Mouse (Mus musculus) kidney, embryonic 14.5 days (tissue): ENCODE measurements at regions not wholly inside any gene's neighbourhood (a gene's known extent, or its start where the extent isn't known, plus 50 kb on each side); places are given as distances from the start of the nearest gene placed in this dataset.

Source experiments
- ATAC-seq: fragments of 200-750 bp; cut with Nextera tagmentation; 2 replicates; pipeline ENCODE4 v1.8.0; 2017; ENCODE audit warnings: moderate number of reproducible peaks, mild to moderate bottlenecking, moderate TSS enrichment, moderate library complexity; ENCODE audit not compliant: low FRiP score, low TSS enrichment
- H3K27ac ChIP-seq: fragments of 300-500 bp; sonication (generic); 2 replicates; pipeline ENCODE4 v1.5.1; 2014; ENCODE audit warnings: low read depth, mild to moderate bottlenecking, low read length, moderate library complexity, mixed read lengths
- H3K27me3 ChIP-seq: fragments of 300-500 bp; sonication (generic); 2 replicates; pipeline ENCODE4 v1.6.1; 2014; ENCODE audit warnings: mild to moderate bottlenecking, low read length; ENCODE audit not compliant: control insufficient read depth, insufficient read depth
- H3K36me3 ChIP-seq: fragments of 300-500 bp; sonication (generic); 2 replicates; pipeline ENCODE4 v1.6.1; 2014; ENCODE audit warnings: low read length, mixed read lengths; ENCODE audit not compliant: control insufficient read depth, insufficient read depth
- H3K4me1 ChIP-seq: fragments of 300-500 bp; sonication (generic); 2 replicates; pipeline ENCODE4 v1.6.1; 2014; ENCODE audit warnings: low read length, mixed read lengths; ENCODE audit not compliant: control insufficient read depth, insufficient read depth
- H3K4me2 ChIP-seq: fragments of 300-500 bp; sonication (generic); replicated peaks from 2 replicates; pipeline ENCODE4 v1.6.1; 2014; ENCODE audit warnings: low read depth, mild to moderate bottlenecking, low read length
- H3K4me3 ChIP-seq: fragments of 300-500 bp; sonication (generic); 2 replicates; pipeline ENCODE4 v1.5.1; 2014; ENCODE audit warnings: mild to moderate bottlenecking, low read length
- H3K9ac ChIP-seq: fragments of 300-500 bp; sonication (generic); 2 replicates; pipeline ENCODE4 v1.6.1; 2014; ENCODE audit warnings: low read depth, mild to moderate bottlenecking, low read length, moderate library complexity
- H3K9me3 ChIP-seq: fragments of 300-500 bp; sonication (generic); 2 replicates; pipeline ENCODE4 v1.6.1; 2016; ENCODE audit warnings: low read length; ENCODE audit not compliant: control insufficient read depth
- WGBS: fragments of 180-500 bp; shearing (Covaris S2); extraction: QIAGEN DNeasy Blood & Tissue Kit; methylation state at CpG from one replicate; pipeline ENCODE4 v1.1.7; 2014; 5-methylcytosine and 5-hydroxymethylcytosine counted together

GRCm38 (mm10) chr7:69585131-69585530 is 781.4 kb downstream of the Nr2f2 start:
- Histone ChIP-seq H3K9me3 (no peaks in the 10 kb centered on the region), H3K4me1 (no peaks in the 10 kb centered on the region), H3K4me3 (no peak overlapping the region), H3K36me3 (no peaks in the 10 kb centered on the region), H3K27me3 (no peaks in the 10 kb centered on the region), H3K9ac (no peak overlapping the region), H3K27ac (no peak overlapping the region), H3K4me2 (no peak overlapping the region)
- 88% methylated on average over 4 of the region's 4 CpGs for WGBS
- no peak for ATAC-seq

DNA sequence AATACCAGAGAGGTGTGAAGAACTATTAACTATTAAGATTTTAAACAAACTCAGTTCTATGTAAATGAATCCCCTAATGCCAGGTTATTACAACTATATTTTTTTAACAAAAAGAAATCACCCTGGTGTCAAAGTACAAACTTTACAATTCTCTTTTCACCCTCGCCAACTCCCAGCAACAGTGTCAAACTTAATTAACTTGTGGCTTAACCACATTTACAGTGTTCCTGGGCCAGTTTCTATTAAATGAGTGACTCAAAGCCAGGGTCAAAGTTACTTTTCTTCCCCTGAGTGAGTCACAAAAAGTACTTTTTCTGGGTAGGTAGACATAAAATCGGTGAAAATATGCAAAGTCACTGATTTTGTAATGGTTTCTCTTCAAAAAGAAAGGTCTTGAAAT is 782.0 kb downstream of the Nr2f2 start:
- Histone ChIP-seq H3K27me3 (no peaks in the 10 kb centered on the region), H3K4me1 (no peaks in the 10 kb centered on the region), H3K4me2 (no peak overlapping the region), H3K4me3 (no peak overlapping the region), H3K27ac (no peak overlapping the region), H3K36me3 (no peaks in the 10 kb centered on the region), H3K9ac (no peak overlapping the region), H3K9me3 (no peaks in the 10 kb centered on the region)
- WGBS, result 78% methylated on average over 2 of the region's 2 CpGs
- ATAC-seq, result no peak

DNA sequence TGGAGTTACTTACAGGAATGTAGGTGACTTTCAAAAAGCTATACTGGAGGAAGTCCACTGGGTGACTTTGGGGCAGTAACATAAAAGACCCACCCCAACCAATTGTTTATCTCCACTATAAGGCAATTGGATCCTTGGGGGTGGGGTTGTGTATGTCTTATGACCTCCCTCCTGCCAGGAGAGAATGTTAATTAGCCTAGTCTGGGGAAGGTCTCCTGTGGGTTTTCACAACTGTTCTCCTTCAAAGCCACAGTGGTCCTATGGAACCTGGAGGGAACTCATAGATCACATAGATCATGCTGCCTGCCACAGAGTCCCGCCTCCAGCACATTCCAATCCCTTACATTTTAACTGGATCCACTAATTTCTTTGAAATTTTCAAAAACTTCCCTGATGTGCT is 782.6 kb downstream of the Nr2f2 start:
- H3K9me3 ChIP-seq, result no peaks in the 10 kb centered on the region
- no peaks in the 10 kb centered on the region for H3K36me3 ChIP-seq
- ATAC-seq, result no peak
- H3K9ac ChIP-seq, result no peak overlapping the region
- no peak overlapping the region for H3K4me3 ChIP-seq
- H3K4me1 ChIP-seq, result no peaks in the 10 kb centered on the region
- 38% methylated on average over 1 of the region's 1 CpGs for WGBS
- no peak overlapping the region for H3K4me2 ChIP-seq
- H3K27ac ChIP-seq, result no peak overlapping the region
- H3K27me3 ChIP-seq, result no peaks in the 10 kb centered on the region

DNA sequence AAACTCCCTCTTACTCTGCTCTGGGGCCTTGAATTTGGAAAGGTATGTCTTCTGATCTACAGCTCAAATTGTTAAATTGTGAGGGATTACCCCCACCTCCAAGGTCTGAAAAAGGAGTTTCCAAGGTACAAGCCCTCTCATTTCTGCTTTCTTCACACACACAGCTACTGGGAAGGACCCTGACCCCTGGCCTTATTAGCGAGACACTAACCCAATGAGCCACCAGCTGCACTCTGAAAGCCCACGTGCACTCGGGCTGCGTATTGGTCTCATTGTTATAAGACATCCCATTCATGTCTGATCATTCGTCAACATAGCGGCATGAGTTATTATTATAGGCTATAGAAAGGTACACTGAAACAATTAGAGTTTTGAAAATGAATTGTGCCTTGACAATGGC is 784.9 kb downstream of the Nr2f2 start:
- no peaks in the 10 kb centered on the region for H3K4me1 ChIP-seq
- WGBS, result 83% methylated on average over 6 of the region's 6 CpGs

DNA sequence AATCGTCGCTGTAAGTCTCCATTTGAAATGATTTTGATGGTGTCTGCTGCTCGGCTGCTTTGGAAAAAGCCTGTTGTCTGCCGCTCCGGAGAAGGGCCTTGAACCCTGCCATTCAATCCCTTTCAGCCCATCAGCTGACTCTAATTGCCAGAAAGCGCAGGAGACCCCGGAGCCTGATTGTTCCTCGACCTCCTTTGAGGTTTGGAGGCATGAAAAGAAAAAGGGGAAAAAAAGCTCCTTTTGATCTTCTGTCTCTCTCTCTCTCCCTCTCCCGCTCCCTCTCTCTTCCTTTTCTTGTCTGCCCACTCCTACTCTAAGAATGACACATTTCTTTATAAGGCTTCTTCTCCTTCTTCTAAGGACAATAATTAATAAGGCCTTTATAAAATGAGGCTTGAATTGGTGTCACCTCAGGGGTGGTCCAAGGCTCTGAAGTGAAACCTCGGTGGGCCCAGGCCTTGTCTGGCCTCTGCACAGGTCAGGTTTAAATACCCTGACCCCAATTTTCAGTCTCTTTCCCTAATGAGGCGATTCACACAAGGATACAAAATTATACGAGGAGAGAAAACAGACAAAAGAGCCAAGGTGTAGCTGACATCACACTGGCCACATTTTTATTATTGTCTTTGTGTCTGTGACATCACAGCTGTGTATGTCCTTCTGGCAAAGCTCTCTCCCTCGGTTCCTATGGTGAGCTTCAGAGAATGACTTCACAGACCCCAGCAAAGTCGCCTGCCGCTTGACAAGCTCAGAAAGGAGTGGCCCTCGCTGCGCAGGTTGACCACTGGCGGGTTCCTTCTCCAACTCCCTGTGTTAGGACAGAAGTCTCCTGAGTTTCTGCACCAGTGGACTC is 787.4 kb downstream of the Nr2f2 start:
- Histone ChIP-seq H3K9ac (no peak overlapping the region), H3K9me3 (no peaks in the 10 kb centered on the region), H3K36me3 (no peaks in the 10 kb centered on the region), H3K27me3 (no peaks in the 10 kb centered on the region), H3K4me1 (no peaks in the 10 kb centered on the region), H3K27ac (no peak overlapping the region), H3K4me2 (no peak overlapping the region), H3K4me3 (no peak overlapping the region)
- ATAC-seq, result no peak
- WGBS, result 31% methylated on average over 18 of the region's 18 CpGs

More for the DNA sequence above, 784.9 kb downstream of the Nr2f2 start:
- ATAC-seq, result no peak
- H3K9ac ChIP-seq, result no peak overlapping the region
- H3K36me3 ChIP-seq, result no peaks in the 10 kb centered on the region
- H3K27me3 ChIP-seq, result no peaks in the 10 kb centered on the region
- H3K4me3 ChIP-seq, result no peak overlapping the region
- no peak overlapping the region for H3K27ac ChIP-seq
- H3K9me3 ChIP-seq, result no peaks in the 10 kb centered on the region
- H3K4me2 ChIP-seq, result no peak overlapping the region

DNA sequence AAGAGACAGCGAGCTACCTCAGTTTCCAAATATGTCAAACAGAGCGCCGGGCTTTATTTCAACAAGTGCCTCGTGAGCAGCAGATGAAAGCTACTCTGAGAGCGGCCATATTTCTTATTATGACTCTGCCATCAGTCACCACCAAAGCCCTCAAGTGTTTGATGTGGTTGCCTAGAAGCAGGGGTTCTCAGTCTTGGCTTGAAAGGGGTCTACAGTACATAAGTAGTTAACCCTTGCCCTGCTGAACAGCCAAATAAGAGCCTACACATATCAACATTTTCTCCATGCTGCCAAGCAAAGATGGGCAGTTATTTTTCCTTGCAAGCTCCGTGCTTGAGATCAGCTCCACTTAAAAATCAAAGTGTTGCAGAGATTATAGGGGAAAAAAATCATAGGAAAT is 788.8 kb downstream of the Nr2f2 start:
- H3K27me3 ChIP-seq, result no peaks in the 10 kb centered on the region
- whole genome bisulfite sequencing, result 87% methylated on average over 6 of the region's 6 CpGs
- H3K4me3 ChIP-seq, result no peak overlapping the region
- no peaks in the 10 kb centered on the region for H3K4me1 ChIP-seq
- no peaks in the 10 kb centered on the region for H3K36me3 ChIP-seq
- H3K9me3 ChIP-seq, result no peaks in the 10 kb centered on the region
- H3K9ac ChIP-seq, result no peak overlapping the region
- ATAC-seq, result no peak
- H3K27ac ChIP-seq, result no peak overlapping the region
- no peak overlapping the region for H3K4me2 ChIP-seq

GRCm38 (mm10) chr7:69576596-69576995 is 789.9 kb downstream of the Nr2f2 start:
- Histone ChIP-seq H3K36me3 (no peaks in the 10 kb centered on the region), H3K4me2 (no peak overlapping the region), H3K4me3 (no peak overlapping the region), H3K27ac (no peak overlapping the region), H3K9ac (no peak overlapping the region), H3K9me3 (no peaks in the 10 kb centered on the region), H3K27me3 (no peaks in the 10 kb centered on the region), H3K4me1 (no peaks in the 10 kb centered on the region)
- ATAC-seq, result no peak
- 89% methylated on average over 6 of the region's 6 CpGs for WGBS

GRCm38 (mm10) chr7:69573730-69574129 is 792.8 kb downstream of the Nr2f2 start:
- WGBS, result 76% methylated on average over 5 of the region's 5 CpGs
- H3K9me3 ChIP-seq, result no peaks in the 10 kb centered on the region
- H3K4me1 ChIP-seq, result no peaks in the 10 kb centered on the region
- H3K4me3 ChIP-seq, result no peak overlapping the region
- no peak for ATAC-seq
- H3K27me3 ChIP-seq, result no peaks in the 10 kb centered on the region
- H3K27ac ChIP-seq, result no peak overlapping the region
- H3K4me2 ChIP-seq, result no peak overlapping the region
- no peaks in the 10 kb centered on the region for H3K36me3 ChIP-seq
- H3K9ac ChIP-seq, result no peak overlapping the region

DNA sequence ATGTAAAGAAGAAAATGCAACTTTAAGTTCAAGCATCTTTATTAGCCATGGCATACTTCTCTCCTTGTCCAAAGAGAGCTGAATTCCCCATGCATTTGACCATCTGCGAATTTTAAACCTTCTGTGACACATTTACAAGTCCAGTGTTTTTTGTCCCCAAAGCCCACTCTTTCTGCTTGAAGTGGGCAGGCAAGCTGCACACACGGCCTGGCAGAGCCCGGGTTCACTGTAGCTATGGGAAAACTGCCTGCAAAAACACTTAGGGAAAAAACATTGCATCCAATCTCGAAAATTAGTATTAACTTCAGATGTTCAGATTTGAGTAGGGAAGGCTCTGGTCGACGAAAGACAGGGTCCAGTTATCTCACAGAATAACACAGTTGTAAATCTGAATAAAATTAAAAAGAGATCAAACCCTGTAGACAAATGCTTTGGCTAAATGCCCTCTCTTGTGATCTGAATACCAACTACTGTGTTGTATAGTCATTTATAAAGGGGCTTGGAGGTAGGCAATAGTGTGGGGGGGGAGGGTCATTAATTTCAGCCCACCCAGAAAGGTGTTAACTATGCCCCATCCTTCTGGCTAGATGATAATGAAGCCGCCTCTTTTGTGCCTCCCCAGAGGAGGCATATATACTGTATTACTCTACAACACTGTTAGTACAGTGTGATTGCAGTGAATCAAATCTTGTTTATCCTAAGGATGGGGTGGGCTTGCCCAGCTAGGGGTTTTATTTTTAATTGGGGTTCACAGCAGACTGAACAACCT is 793.7 kb downstream of the Nr2f2 start:
- Histone ChIP-seq H3K9ac (no peak overlapping the region), H3K27ac (no peak overlapping the region), H3K4me2 (no peak overlapping the region), H3K4me3 (no peak overlapping the region), H3K36me3 (no peaks in the 10 kb centered on the region), H3K4me1 (no peaks in the 10 kb centered on the region), H3K9me3 (no peaks in the 10 kb centered on the region), H3K27me3 (no peaks in the 10 kb centered on the region)
- ATAC-seq, result no peak
- WGBS, result 71% methylated on average over 7 of the region's 7 CpGs
